Mouse (Mus musculus): Measurements from ENCODE around the gene Fut4. TPM values are rescaled to one million over a fixed set of nuclear protein-coding genes. Genes with fewer than 3 reads are reported as not detected.
"Not testable (repeated sequence)": the region's sequence is repeated elsewhere in the genome, so short reads cannot be mapped to it uniquely, and the experiment has no call there.

Fut4 gene
- total RNA-seq, 2 experiments from 2014 or later = 1.2 TPM

GRCm38 (mm10) chr9:14726005-14726404 is 26.2 kb downstream of the Fut4 start:
- DNase-seq = no peak

- DNase-seq = peak in 1 of 2 experiments; percentile 30
These were observed 27.3 kb downstream of the Fut4 start for GRCm38 (mm10) chr9:14724755-14725420.

DNA sequence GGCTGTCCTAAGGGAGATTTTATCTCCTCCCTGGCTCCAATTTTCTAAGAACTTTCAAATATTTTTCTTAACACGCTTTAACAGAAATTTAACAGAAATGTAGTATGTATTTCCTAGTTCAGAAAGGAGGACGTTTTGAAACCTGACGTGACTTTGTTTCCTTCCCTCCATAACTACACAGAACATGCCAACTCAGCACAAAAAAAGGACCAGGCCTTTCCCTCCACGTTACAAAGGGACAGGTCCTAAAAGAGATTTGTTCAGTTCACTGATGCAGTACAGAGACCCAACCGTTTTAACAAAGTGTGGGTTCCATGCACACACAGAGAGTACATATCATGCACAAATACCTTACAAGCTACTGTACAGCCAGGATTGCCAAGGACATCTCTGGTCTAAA is 30.6 kb downstream of the Fut4 start:
- no peak for DNase-seq

DNA sequence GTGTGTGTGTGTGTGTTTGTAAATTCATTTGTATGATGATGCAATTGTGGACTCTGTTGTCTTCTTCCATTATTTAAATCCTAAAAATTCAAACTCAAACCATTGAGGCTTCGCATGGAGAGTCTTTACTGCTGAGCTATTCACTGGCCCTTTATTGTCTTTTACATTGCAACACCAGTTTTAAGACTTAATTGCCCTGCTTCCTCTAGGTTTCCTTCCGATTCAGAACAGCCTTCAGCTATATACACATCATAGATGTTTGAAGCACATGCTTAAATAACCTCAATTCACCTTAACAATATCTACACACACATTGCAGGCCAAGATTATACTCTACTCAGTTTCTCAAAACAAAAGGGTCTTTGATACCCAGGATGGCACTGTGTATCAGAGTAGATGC is 31.8 kb downstream of the Fut4 start:
- no peak for DNase-seq

- no peak for DNase-seq
These were observed 33.9 kb downstream of the Fut4 start for GRCm38 (mm10) chr9:14718332-14718691.

GRCm38 (mm10) chr9:14717689-14718331 is 34.4 kb downstream of the Fut4 start:
- peak in 1 of 2 experiments; percentile 45 for DNase-seq

- no peak for DNase-seq
These were observed 36.9 kb downstream of the Fut4 start for GRCm38 (mm10) chr9:14715258-14715657.

- no peak for DNase-seq
These were observed 41.3 kb downstream of the Fut4 start for GRCm38 (mm10) chr9:14710910-14711309.

GRCm38 (mm10) chr9:14705321-14706162 is 46.7 kb downstream of the Fut4 start:
- no peak for DNase-seq

DNA sequence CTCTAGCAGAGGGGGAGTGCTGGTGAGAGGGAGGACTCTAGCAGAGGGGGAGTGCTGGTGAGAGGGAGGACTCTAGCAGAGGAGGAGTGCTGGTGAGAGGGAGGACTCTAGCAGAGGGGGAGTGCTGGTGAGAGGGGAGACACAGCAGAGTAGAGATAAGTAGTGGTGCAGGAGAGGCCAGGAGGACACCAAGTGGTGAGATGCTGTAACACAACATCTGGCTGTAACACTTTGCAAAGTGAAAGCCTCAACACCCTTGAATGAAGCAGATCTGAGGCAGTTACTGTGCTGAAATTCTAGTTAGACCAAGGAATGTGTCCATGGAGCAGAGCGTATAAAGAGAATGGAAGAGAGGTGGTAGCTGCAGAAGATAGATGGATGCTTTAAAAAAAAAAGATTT is 51.4 kb downstream of the Fut4 start:
- DNase-seq = not testable (repeated sequence)

GRCm38 (mm10) chr9:14699288-14699640 is 52.9 kb downstream of the Fut4 start:
- DNase-seq = no peak

GRCm38 (mm10) chr9:14698582-14699287 is 53.5 kb downstream of the Fut4 start:
- peak; percentile 88 for DNase-seq

Other genes starting within 250 kb of the Fut4 start
- 10 to 100 TPM; 33.0 to 51.6 TPM for gene Amotl1, start 107.3 kb downstream of the Fut4 start, total RNA-seq (2021)
- gene Piwil4, start 11.7 kb downstream of the Fut4 start, total RNA-seq (2021) = under 1 TPM in 1 of 2 experiments, not detected in 1; 0.20 TPM
- not detected for gene 1700012B09Rik, start 18.6 kb upstream of the Fut4 start, total RNA-seq (2021)
- gene Mre11a, start 32.3 kb upstream of the Fut4 start, total RNA-seq (2021) = 10 to 100 TPM; 18.4 to 21.5 TPM
- gene Ankrd49, start 32.5 kb upstream of the Fut4 start, total RNA-seq (2021) = 10 to 100 TPM; 12.2 to 16.0 TPM
- gene Gpr83, start 107.8 kb upstream of the Fut4 start, total RNA-seq (2021) = not detected
- not detected for gene Izumo1r, start 151.6 kb upstream of the Fut4 start, total RNA-seq (2021)